ENCODE assay signal across 8 mouse cellular contexts in genomic region chr2:22894932-22895281, GRCm38 (mm10). TPM values are rescaled to one million over a fixed set of nuclear protein-coding genes. Genes with fewer than 3 reads are reported as not detected.
A peak's percentile ranks its signal among the peaks of the same experiment; 100 is the strongest.
DNase-seq lines count a peak whose midpoint lies in the region; ATAC-seq lines count a peak whose summit lies in the region.

No protein-coding gene starts in this region.

- peaks cover 5% of the 10 kb centered on the region; the same call in 1 of the 2 replicates for H3K4me1 ChIP-seq in lung, embryonic 16.5 days (replicated peaks; ENCODE audit: control insufficient read depth, insufficient read depth, low read length)
- no peaks in the 10 kb centered on the region for H3K4me1 ChIP-seq in forebrain, embryonic 11.5 days (replicated peaks; ENCODE audit: control insufficient read depth, insufficient read depth, low read length)
- no peaks in the 10 kb centered on the region for H3K4me1 ChIP-seq in limb, embryonic 11.5 days (ENCODE audit: control insufficient read depth, insufficient read depth, low read length)
- peaks cover 9% of the 10 kb centered on the region; the same call in 1 of the 2 replicates for H3K4me1 ChIP-seq in neural tube, embryonic 14.5 days (ENCODE audit: control insufficient read depth, insufficient read depth, low read length)

- H3K9ac ChIP-seq in lung, embryonic 16.5 days (ENCODE audit: low read length): peak overlapping the region; percentile 83
- H3K9ac ChIP-seq in forebrain, embryonic 11.5 days (ENCODE audit: low read length): peak overlapping the region; percentile 73
- H3K9ac ChIP-seq in limb, embryonic 11.5 days (ENCODE audit: low read length): peak overlapping the region; percentile 68
- peak overlapping the region; percentile 81 for H3K9ac ChIP-seq in neural tube, embryonic 14.5 days (replicated peaks; ENCODE audit: low read depth, low read length)

- H3K27me3 ChIP-seq in lung, embryonic 16.5 days (ENCODE audit: control insufficient read depth, insufficient read depth, low read depth, low read length): no peaks in the 10 kb centered on the region
- no peaks in the 10 kb centered on the region for H3K27me3 ChIP-seq in forebrain, embryonic 11.5 days (ENCODE audit: control insufficient read depth, insufficient read depth, low read length)
- H3K27me3 ChIP-seq in limb, embryonic 11.5 days (ENCODE audit: control insufficient read depth, insufficient read depth, low read length): no peaks in the 10 kb centered on the region
- no peaks in the 10 kb centered on the region for H3K27me3 ChIP-seq in neural tube, embryonic 14.5 days (ENCODE audit: control insufficient read depth, insufficient read depth, low read length)

- no peaks in the 10 kb centered on the region for H3K36me3 ChIP-seq in lung, embryonic 16.5 days (ENCODE audit: control insufficient read depth, insufficient read depth, low read length)
- H3K36me3 ChIP-seq in forebrain, embryonic 11.5 days (ENCODE audit: control insufficient read depth, insufficient read depth, low read length): no peaks in the 10 kb centered on the region
- H3K36me3 ChIP-seq in limb, embryonic 11.5 days (ENCODE audit: control insufficient read depth, insufficient read depth, low read length): no peaks in the 10 kb centered on the region
- no peaks in the 10 kb centered on the region for H3K36me3 ChIP-seq in neural tube, embryonic 14.5 days (ENCODE audit: control insufficient read depth, insufficient read depth, low read length)

- 16% methylated on average over 9 of the region's 9 CpGs for WGBS in lung, embryonic 16.5 days
- WGBS in forebrain, embryonic 11.5 days: 26% methylated on average over 9 of the region's 9 CpGs
- WGBS in limb, embryonic 11.5 days: 26% methylated on average over 9 of the region's 9 CpGs
- 19% methylated on average over 9 of the region's 9 CpGs for WGBS in neural tube, embryonic 14.5 days

- ATAC-seq in lung, embryonic 16.5 days (ENCODE audit: low read depth): no peak; the same call in 1 of the 2 replicates
- ATAC-seq in forebrain, embryonic 11.5 days (replicated peaks; ENCODE audit: low FRiP score): peak; percentile 50; the same call in 1 of the 2 replicates
- ATAC-seq in limb, embryonic 11.5 days (ENCODE audit: insufficient number of reproducible peaks, low FRiP score, low TSS enrichment, low read depth): no peak
- no peak; the same call in 1 of the 2 replicates for ATAC-seq in neural tube, embryonic 14.5 days (ENCODE audit: low read depth)

- peak overlapping the region; percentile 92 for H3K4me2 ChIP-seq in lung, embryonic 16.5 days (ENCODE audit: low read depth, low read length)
- H3K4me2 ChIP-seq in forebrain, embryonic 11.5 days (ENCODE audit: low read depth, low read length, severe bottlenecking): peak overlapping the region; percentile 67
- peak overlapping the region; percentile 73 for H3K4me2 ChIP-seq in limb, embryonic 11.5 days (ENCODE audit: low read depth, severe bottlenecking)
- H3K4me2 ChIP-seq in neural tube, embryonic 14.5 days (ENCODE audit: low read depth, low read length): peak overlapping the region; percentile 75

- DNase-seq in lung, postnatal 25 days (ENCODE audit: low spot score): no peak
- DNase-seq in forebrain, embryonic 11.5 days (ENCODE audit: low spot score): no peak
- DNase-seq in limb, embryonic 11.5 days (ENCODE audit: low spot score): peak; percentile 22
- no peak for DNase-seq in ovary, postnatal 10 days (ENCODE audit: low spot score)
- DNase-seq in urinary bladder, postnatal 4 days (ENCODE audit: low spot score in 2 of 2): no peak
- DNase-seq in embryo, embryonic 10.5 days (ENCODE audit: low spot score): no peak

- peak overlapping the region; percentile 95 for H3K4me3 ChIP-seq in lung, embryonic 16.5 days (ENCODE audit: low read length)
- H3K4me3 ChIP-seq in forebrain, embryonic 11.5 days (ENCODE audit: low read depth, low read length): peak overlapping the region; percentile 86
- peak overlapping the region; percentile 85 for H3K4me3 ChIP-seq in limb, embryonic 11.5 days (ENCODE audit: low read depth, low read length)
- H3K4me3 ChIP-seq in neural tube, embryonic 14.5 days (ENCODE audit: low read depth, low read length): peak overlapping the region; percentile 89

- no peaks in the 10 kb centered on the region for H3K9me3 ChIP-seq in lung, embryonic 16.5 days (ENCODE audit: control insufficient read depth, low read length)
- no peaks in the 10 kb centered on the region for H3K9me3 ChIP-seq in forebrain, embryonic 11.5 days (ENCODE audit: control insufficient read depth, low read length)
- no peaks in the 10 kb centered on the region for H3K9me3 ChIP-seq in limb, embryonic 11.5 days (ENCODE audit: control insufficient read depth, low read length)
- no peaks in the 10 kb centered on the region for H3K9me3 ChIP-seq in neural tube, embryonic 14.5 days (ENCODE audit: control insufficient read depth, low read length)

- peak overlapping the region; percentile 83 for H3K27ac ChIP-seq in lung, embryonic 16.5 days (ENCODE audit: low read length)
- H3K27ac ChIP-seq in forebrain, embryonic 11.5 days (ENCODE audit: low read depth, low read length): peak overlapping the region; percentile 46; the same call in 1 of the 2 replicates
- H3K27ac ChIP-seq in limb, embryonic 11.5 days (replicated peaks; ENCODE audit: low read depth, low read length): 0 out of 2 replicates have a peak overlapping the region, but pooled peaks have one; percentile 14
- peak overlapping the region; percentile 86 for H3K27ac ChIP-seq in neural tube, embryonic 14.5 days (ENCODE audit: low read depth, low read length)

RNA-seq across cellular contexts. Expression of gene Pdss1, which starts 0.4 kb away (rescaled TPM):
- polyA plus RNA-seq in lung, embryonic 16.5 days (2015; fragmentation: Nextera tagmentation; extraction: Ambion mirVana): 17.0 and 19.4 TPM in 2 replicates
- polyA plus RNA-seq in forebrain, embryonic 11.5 days (2014; fragmentation: Nextera tagmentation; extraction: Ambion mirVana): 20.8 and 27.4 TPM in 2 replicates
- polyA plus RNA-seq in limb, embryonic 11.5 days (2014; fragmentation: Nextera tagmentation; extraction: Ambion mirVana): 15.0 and 16.5 TPM in 2 replicates
- 27.9 TPM in 2 replicates for polyA plus RNA-seq in neural tube, embryonic 14.5 days (2014; fragmentation: Nextera tagmentation; extraction: Ambion mirVana)

Comparison
In these comparisons a context has a peak if more than half of its experiments do, and no peak if none do; other contexts are left out.
1. H3K27ac ChIP-seq: peak in every context shown above with its lines; median percentile 86 in neural tube, embryonic 14.5 days; 83 in lung, embryonic 16.5 days; 46 in forebrain, embryonic 11.5 days; 14 in limb, embryonic 11.5 days.